Mouse (Mus musculus): Measurements from ENCODE around the gene Grik1.

GRCm38 (mm10) chr16:87916209-87917156 lies 373.6 kb downstream of the Grik1 start:
- no peak for TF ChIP-seq ZNF384 (IDR thresholded peaks at IDR 0.05; ENCODE audit: low read depth, low read length)
- TF ChIP-seq ZC3H11A (IDR thresholded peaks at IDR 0.05; ENCODE audit: borderline replicate concordance, low read depth, low read length), result no peak
- no peak for TF ChIP-seq HCFC1 (IDR thresholded peaks at IDR 0.05; ENCODE audit: borderline replicate concordance, insufficient read depth, low read length)
- no peak for TF ChIP-seq MAFK (IDR thresholded peaks at IDR 0.05; ENCODE audit: insufficient read depth, low read depth, low read length)
- TF ChIP-seq CHD2 (IDR thresholded peaks at IDR 0.05; ENCODE audit: low read depth, low read length), result no peak

Measured in ES-E14 (cell line).